In the genomic region with DNA sequence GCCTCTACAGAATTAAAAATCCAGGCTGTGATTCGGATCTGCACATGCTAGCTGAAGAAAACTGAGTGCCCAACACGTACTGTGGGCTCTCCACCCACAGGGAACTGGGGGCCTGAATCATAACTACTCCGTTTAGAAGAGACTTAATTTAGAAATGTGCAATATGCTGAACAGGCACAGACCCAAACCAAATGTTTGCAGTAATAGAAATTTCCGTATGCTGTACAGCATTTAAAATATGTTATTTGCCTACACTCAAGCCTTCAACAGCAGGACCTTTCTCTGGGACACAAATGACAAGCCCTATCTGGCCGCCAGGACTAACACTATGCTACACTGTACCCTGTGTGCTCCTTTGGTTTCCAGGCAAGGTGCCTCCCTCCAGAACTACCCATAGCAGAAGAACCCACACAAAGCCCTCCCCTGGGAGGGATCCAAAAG, we compare ENCODE assay signal across 17 mouse cellular contexts.
A peak's percentile ranks its signal among the peaks of the same experiment; 100 is the strongest.
DNase-seq lines count a peak whose midpoint lies in the region; ATAC-seq and TF ChIP-seq lines count a peak whose summit lies in the region.
"Had no signal": no experiment of that assay in that cellular context is flagged by ENCODE, and none has a peak within 500 bp of the region (broad histone marks: within the 10 kb centered on the region; RNA-seq: fewer than 3 reads in every experiment).

No protein-coding gene starts in this region.

- H3K4me1 ChIP-seq in forebrain, postnatal 0 days (ENCODE audit: insufficient read depth): no peaks in the 10 kb centered on the region
- no peaks in the 10 kb centered on the region for H3K4me1 ChIP-seq in forebrain, embryonic 16.5 days (replicated peaks; ENCODE audit: control insufficient read depth, insufficient read depth, low read length)
- H3K4me1 ChIP-seq in liver, embryonic 11.5 days (replicated peaks; ENCODE audit: control insufficient read depth, insufficient read depth, low read length): no peaks in the 10 kb centered on the region
- H3K4me1 ChIP-seq: heart, embryonic 15.5 days; hindbrain, embryonic 13.5 days; kidney, embryonic 15.5 days; megakaryocyte, embryonic 14.5 days had no signal

- DNase-seq in forebrain, postnatal 0 days: peak; percentile 35
- DNase-seq in layer of hippocampus, adult 11-12 months (ENCODE audit: low spot score): peak; percentile 30
- peak; percentile 4 to 58 for DNase-seq in left cerebral cortex, adult 9 months (ENCODE audit: low spot score in 2 of 2)
- DNase-seq in right cerebral cortex, postnatal 36 days (ENCODE audit: low spot score in 2 of 2): peak; percentile 35 to 50
- no peak for DNase-seq in adrenal gland, postnatal 14 days
- DNase-seq in liver, embryonic 11.5 days (ENCODE audit: low spot score): no peak
- DNase-seq in cerebellum, adult 11 months: no peak
- DNase-seq: cerebellum, postnatal 36 days; gastrocnemius, postnatal 36 days; thymus, adult 2 months had no signal

- H3K27me3 ChIP-seq in forebrain, postnatal 0 days (ENCODE audit: insufficient read depth, low read length): no peaks in the 10 kb centered on the region
- H3K27me3 ChIP-seq in forebrain, embryonic 16.5 days (replicated peaks; ENCODE audit: control insufficient read depth, insufficient read depth, low read length): no peaks in the 10 kb centered on the region
- H3K27me3 ChIP-seq in liver, embryonic 11.5 days (replicated peaks; ENCODE audit: control insufficient read depth, insufficient read depth, low read length): no peaks in the 10 kb centered on the region
- H3K27me3 ChIP-seq: heart, embryonic 15.5 days; hindbrain, embryonic 13.5 days; kidney, embryonic 15.5 days; megakaryocyte, embryonic 14.5 days had no signal

- H3K4me3 ChIP-seq in forebrain, postnatal 0 days (ENCODE audit: low read depth, low read length): no peak overlapping the region
- no peak overlapping the region for H3K4me3 ChIP-seq in forebrain, embryonic 16.5 days (replicated peaks; ENCODE audit: low read length)
- no peak overlapping the region for H3K4me3 ChIP-seq in liver, embryonic 11.5 days (ENCODE audit: low read depth, low read length)
- H3K4me3 ChIP-seq: erythroblast, embryonic 14.5 days; heart, embryonic 15.5 days; hindbrain, embryonic 13.5 days; kidney, embryonic 15.5 days; megakaryocyte, embryonic 14.5 days had no signal

- ATAC-seq in forebrain, postnatal 0 days: no peak
- no peak for ATAC-seq in forebrain, embryonic 16.5 days
- ATAC-seq in liver, embryonic 11.5 days (replicated peaks; ENCODE audit: low FRiP score): no peak

- H3K27ac ChIP-seq in forebrain, postnatal 0 days (ENCODE audit: low read depth, low read length): no peak overlapping the region; the same call in 1 of the 2 replicates
- H3K27ac ChIP-seq in forebrain, embryonic 16.5 days (ENCODE audit: low read length): no peak overlapping the region
- H3K27ac ChIP-seq in liver, embryonic 11.5 days (ENCODE audit: low read depth, low read length): no peak overlapping the region
- H3K27ac ChIP-seq: heart, embryonic 15.5 days; hindbrain, embryonic 13.5 days; kidney, embryonic 15.5 days; liver, embryonic 14.5 days had no signal

- WGBS in forebrain, postnatal 0 days: 54% methylated on average over 5 of the region's 5 CpGs
- 58% methylated on average over 5 of the region's 5 CpGs for WGBS in forebrain, embryonic 16.5 days
- 72% methylated on average over 5 of the region's 5 CpGs for WGBS in liver, embryonic 11.5 days

- H3K9me3 ChIP-seq in forebrain, postnatal 0 days (ENCODE audit: low read length): no peaks in the 10 kb centered on the region
- no peaks in the 10 kb centered on the region for H3K9me3 ChIP-seq in forebrain, embryonic 16.5 days (ENCODE audit: control insufficient read depth, low read length)
- H3K9me3 ChIP-seq in liver, embryonic 11.5 days (ENCODE audit: control insufficient read depth, low read length): no peaks in the 10 kb centered on the region
- H3K9me3 ChIP-seq: heart, embryonic 15.5 days; hindbrain, embryonic 13.5 days; kidney, embryonic 15.5 days had no signal

- TF ChIP-seq CTCF in forebrain, postnatal 0 days (IDR thresholded peaks at IDR 0.05; ENCODE audit: low read depth): no peak

- H3K36me3 ChIP-seq in forebrain, postnatal 0 days (ENCODE audit: insufficient read depth): no peaks in the 10 kb centered on the region
- no peaks in the 10 kb centered on the region for H3K36me3 ChIP-seq in forebrain, embryonic 16.5 days (ENCODE audit: control insufficient read depth, insufficient read depth)
- no peaks in the 10 kb centered on the region for H3K36me3 ChIP-seq in liver, embryonic 11.5 days (ENCODE audit: control insufficient read depth, insufficient read depth, low read length)
- H3K36me3 ChIP-seq: heart, embryonic 15.5 days; hindbrain, embryonic 13.5 days; kidney, embryonic 15.5 days had no signal

- no peak overlapping the region for H3K4me2 ChIP-seq in forebrain, postnatal 0 days (ENCODE audit: low read depth)
- H3K4me2 ChIP-seq in forebrain, embryonic 16.5 days (ENCODE audit: low read length): no peak overlapping the region
- no peak overlapping the region for H3K4me2 ChIP-seq in liver, embryonic 11.5 days
- H3K4me2 ChIP-seq: heart, embryonic 15.5 days; hindbrain, embryonic 13.5 days; kidney, embryonic 15.5 days had no signal

- H3K9ac ChIP-seq in forebrain, postnatal 0 days: no peak overlapping the region
- H3K9ac ChIP-seq in forebrain, embryonic 16.5 days (replicated peaks; ENCODE audit: low read depth, low read length): no peak overlapping the region
- no peak overlapping the region for H3K9ac ChIP-seq in liver, embryonic 11.5 days (ENCODE audit: low read depth, low read length)
- H3K9ac ChIP-seq: heart, embryonic 15.5 days; hindbrain, embryonic 13.5 days; kidney, embryonic 15.5 days; liver, embryonic 14.5 days had no signal

Comparison
In these comparisons a context has a peak if more than half of its experiments do, and no peak if none do; other contexts are left out.
1. DNase-seq: peak in forebrain, postnatal 0 days (single experiment), layer of hippocampus, adult 11-12 months (single experiment), left cerebral cortex, adult 9 months (2 of 2) and right cerebral cortex, postnatal 36 days (2 of 2); none in adrenal gland, postnatal 14 days (single experiment), liver, embryonic 11.5 days (single experiment) and cerebellum, adult 11 months (single experiment).